Mouse (Mus musculus): ENCODE data around the gene Zranb3. TPM values are rescaled to one million over a fixed set of nuclear protein-coding genes. Genes with fewer than 3 reads are reported as not detected.

Gene Zranb3
- polyA plus RNA-seq, 1 experiment, result 11.4 TPM

DNA sequence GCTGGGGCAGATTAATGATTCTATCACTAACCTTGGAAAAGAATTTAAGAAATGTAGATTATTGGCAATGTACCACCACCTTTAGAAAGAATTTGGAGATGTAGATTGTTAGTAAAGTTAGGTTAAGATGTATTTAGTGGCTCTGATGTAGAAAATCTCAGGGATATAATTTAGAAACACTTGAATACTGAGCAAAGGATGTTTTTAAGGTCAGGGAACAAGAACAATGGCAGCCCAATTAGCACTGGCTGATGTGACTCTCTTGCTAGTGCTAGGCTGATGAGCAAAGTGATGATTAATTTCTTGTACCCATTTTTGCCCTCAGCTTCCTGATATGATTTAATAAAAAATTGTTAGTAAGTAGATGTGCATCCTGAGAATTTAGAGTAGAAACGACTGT, 41.4 kb downstream of the Zranb3 start:
- no peak overlapping the region for H3K4me3 ChIP-seq (ENCODE audit: insufficient read depth, low read length)
- no peak overlapping the region for H3K27ac ChIP-seq (ENCODE audit: insufficient read depth, low read depth, low read length)
- H3K4me1 ChIP-seq (ENCODE audit: control insufficient read depth, insufficient read depth, low read length), result no peaks in the 10 kb centered on the region
- no peak for TF ChIP-seq CTCF (IDR thresholded peaks at IDR 0.05; ENCODE audit: low read depth, low read length)
- TF ChIP-seq POLR2A (IDR thresholded peaks at IDR 0.05; ENCODE audit: borderline replicate concordance, low read depth, low read length), result no peak

GRCm38 (mm10) chr1:128060655-128061344, 42.0 kb downstream of the Zranb3 start:
- Histone ChIP-seq H3K4me1 (ENCODE audit: control insufficient read depth, insufficient read depth, low read length) (no peaks in the 10 kb centered on the region), H3K27ac (ENCODE audit: insufficient read depth, low read depth, low read length) (no peak overlapping the region), H3K4me3 (ENCODE audit: insufficient read depth, low read length) (no peak overlapping the region)
- no peak for TF ChIP-seq POLR2A (IDR thresholded peaks at IDR 0.05; ENCODE audit: borderline replicate concordance, low read depth, low read length)
- no peak for TF ChIP-seq CTCF (IDR thresholded peaks at IDR 0.05; ENCODE audit: low read depth, low read length)

DNA sequence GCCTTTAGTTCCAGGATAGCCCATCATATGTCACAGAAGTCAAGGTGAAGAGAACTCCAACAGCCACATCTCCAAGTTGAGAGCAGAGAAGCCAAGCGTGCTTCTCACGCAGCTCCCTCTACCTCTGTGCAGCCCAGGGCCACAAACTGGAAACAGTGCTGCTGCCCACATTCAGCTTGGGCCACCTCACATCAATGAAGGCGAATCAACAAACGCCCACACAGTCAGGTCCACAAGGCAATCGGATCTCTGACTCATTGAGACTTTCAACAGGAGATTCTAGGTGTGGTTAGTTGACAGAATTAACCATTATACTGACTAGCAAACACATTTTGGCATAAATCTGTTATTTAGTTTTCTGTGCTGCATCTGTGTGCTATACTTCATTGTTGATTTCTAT, 44.2 kb downstream of the Zranb3 start:
- TF ChIP-seq POLR2A (IDR thresholded peaks at IDR 0.05; ENCODE audit: borderline replicate concordance, low read depth, low read length), result no peak
- Histone ChIP-seq H3K4me3 (ENCODE audit: insufficient read depth, low read length) (no peak overlapping the region), H3K27ac (ENCODE audit: insufficient read depth, low read depth, low read length) (no peak overlapping the region), H3K4me1 (ENCODE audit: control insufficient read depth, insufficient read depth, low read length) (no peaks in the 10 kb centered on the region)

- no peak overlapping the region for H3K4me3 ChIP-seq (ENCODE audit: insufficient read depth, low read length)
- TF ChIP-seq CTCF (IDR thresholded peaks at IDR 0.05; ENCODE audit: low read depth, low read length) (no peak), POLR2A (IDR thresholded peaks at IDR 0.05; ENCODE audit: borderline replicate concordance, low read depth, low read length) (no peak)
- no peak overlapping the region for H3K27ac ChIP-seq (ENCODE audit: insufficient read depth, low read depth, low read length)
- H3K4me1 ChIP-seq (ENCODE audit: control insufficient read depth, insufficient read depth, low read length), result no peaks in the 10 kb centered on the region
These were observed 45.6 kb downstream of the Zranb3 start for GRCm38 (mm10) chr1:128057269-128057668.

DNA sequence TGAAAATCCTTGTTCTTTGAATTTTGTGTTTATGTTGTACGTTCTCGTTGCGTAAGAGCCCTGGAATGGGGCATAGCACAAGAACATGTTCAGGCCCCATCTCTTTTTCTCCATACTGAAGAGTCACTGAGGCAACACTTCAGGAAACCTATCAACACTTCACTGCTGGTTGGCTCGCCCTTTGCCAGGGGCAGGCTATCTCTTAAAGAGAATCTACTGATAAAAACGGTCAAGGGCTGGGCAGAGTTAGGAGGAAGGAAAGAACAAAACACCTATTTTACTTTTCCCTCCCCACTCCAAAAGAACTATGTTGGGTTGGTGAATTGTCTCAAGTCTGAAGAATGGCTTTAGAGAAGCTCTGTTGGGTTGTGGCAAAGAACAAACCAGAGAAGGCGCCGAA, 55.9 kb downstream of the Zranb3 start:
- Histone ChIP-seq H3K4me3 (ENCODE audit: insufficient read depth, low read length) (no peak overlapping the region), H3K4me1 (ENCODE audit: control insufficient read depth, insufficient read depth, low read length) (peaks cover 5% of the 10 kb centered on the region; the same call in 1 of the 2 replicates), H3K27ac (ENCODE audit: insufficient read depth, low read depth, low read length) (no peak overlapping the region)
- TF ChIP-seq POLR2A (IDR thresholded peaks at IDR 0.05; ENCODE audit: borderline replicate concordance, low read depth, low read length) (no peak), CTCF (IDR thresholded peaks at IDR 0.05; ENCODE audit: low read depth, low read length) (no peak)

GRCm38 (mm10) chr1:128046455-128046854, 56.4 kb downstream of the Zranb3 start:
- TF ChIP-seq CTCF (IDR thresholded peaks at IDR 0.05; ENCODE audit: low read depth, low read length), result no peak
- no peak for TF ChIP-seq POLR2A (IDR thresholded peaks at IDR 0.05; ENCODE audit: borderline replicate concordance, low read depth, low read length)
- no peak overlapping the region for H3K4me3 ChIP-seq (ENCODE audit: insufficient read depth, low read length)
- H3K4me1 ChIP-seq (ENCODE audit: control insufficient read depth, insufficient read depth, low read length), result peaks cover 5% of the 10 kb centered on the region; the same call in 1 of the 2 replicates
- no peak overlapping the region for H3K27ac ChIP-seq (ENCODE audit: insufficient read depth, low read depth, low read length)

- Histone ChIP-seq H3K27ac (ENCODE audit: insufficient read depth, low read depth, low read length) (no peak overlapping the region), H3K4me3 (ENCODE audit: insufficient read depth, low read length) (no peak overlapping the region), H3K4me1 (ENCODE audit: control insufficient read depth, insufficient read depth, low read length) (peaks cover 5% of the 10 kb centered on the region; the same call in 1 of the 2 replicates)
- TF ChIP-seq CTCF (IDR thresholded peaks at IDR 0.05; ENCODE audit: low read depth, low read length) (no peak), POLR2A (IDR thresholded peaks at IDR 0.05; ENCODE audit: borderline replicate concordance, low read depth, low read length) (no peak)
These were observed 58.7 kb downstream of the Zranb3 start for GRCm38 (mm10) chr1:128044181-128044580.

DNA sequence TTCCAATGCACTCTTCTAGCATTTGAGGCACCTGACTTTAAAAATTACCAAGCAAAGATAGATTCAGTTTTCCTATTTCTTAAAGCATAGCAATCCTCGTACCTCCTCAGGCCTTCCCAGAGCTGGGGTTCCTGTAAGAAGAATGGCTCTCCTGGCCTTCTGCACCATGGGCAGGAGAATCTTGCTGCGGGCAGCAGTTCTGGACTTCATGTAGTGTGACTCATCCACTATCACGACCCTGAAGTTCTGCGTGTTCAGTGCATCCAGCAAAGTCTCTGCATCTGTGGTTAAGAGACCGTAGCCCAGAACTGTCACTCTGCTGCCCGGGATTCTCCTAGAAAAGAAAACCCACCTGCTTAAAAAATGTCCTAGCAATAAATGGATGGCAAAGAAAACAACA, 66.6 kb downstream of the Zranb3 start:
- no peak overlapping the region for H3K4me3 ChIP-seq (ENCODE audit: insufficient read depth, low read length)
- TF ChIP-seq CTCF (IDR thresholded peaks at IDR 0.05; ENCODE audit: low read depth, low read length) (no peak), POLR2A (IDR thresholded peaks at IDR 0.05; ENCODE audit: borderline replicate concordance, low read depth, low read length) (no peak)
- H3K27ac ChIP-seq (ENCODE audit: insufficient read depth, low read depth, low read length), result no peak overlapping the region
- peaks cover 4% of the 10 kb centered on the region; the same call in 1 of the 2 replicates for H3K4me1 ChIP-seq (ENCODE audit: control insufficient read depth, insufficient read depth, low read length)

DNA sequence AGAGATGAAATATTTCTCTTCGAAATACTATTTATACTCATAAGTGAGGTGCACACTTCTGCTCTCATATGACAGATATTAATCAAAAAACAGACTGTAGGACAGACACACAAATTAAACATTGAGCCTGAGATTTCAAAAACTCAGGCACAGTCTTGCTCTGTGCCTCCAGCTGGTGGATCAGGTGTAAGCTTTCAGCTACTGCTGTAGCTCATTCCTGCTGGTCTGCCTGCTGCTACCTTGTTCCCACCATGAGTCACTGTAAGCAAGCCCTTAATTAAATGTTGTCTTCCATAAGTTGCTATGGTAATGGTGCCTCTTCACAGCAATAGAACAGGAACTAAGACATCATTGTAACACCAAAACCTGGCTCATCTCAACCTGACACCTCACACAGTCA, 70.7 kb downstream of the Zranb3 start:
- peaks cover 4% of the 10 kb centered on the region; the same call in 1 of the 2 replicates for H3K4me1 ChIP-seq (ENCODE audit: control insufficient read depth, insufficient read depth, low read length)
- H3K27ac ChIP-seq (ENCODE audit: insufficient read depth, low read depth, low read length), result no peak overlapping the region
- H3K4me3 ChIP-seq (ENCODE audit: insufficient read depth, low read length), result no peak overlapping the region
- TF ChIP-seq CTCF (IDR thresholded peaks at IDR 0.05; ENCODE audit: low read depth, low read length) (no peak), POLR2A (IDR thresholded peaks at IDR 0.05; ENCODE audit: borderline replicate concordance, low read depth, low read length) (no peak)

DNA sequence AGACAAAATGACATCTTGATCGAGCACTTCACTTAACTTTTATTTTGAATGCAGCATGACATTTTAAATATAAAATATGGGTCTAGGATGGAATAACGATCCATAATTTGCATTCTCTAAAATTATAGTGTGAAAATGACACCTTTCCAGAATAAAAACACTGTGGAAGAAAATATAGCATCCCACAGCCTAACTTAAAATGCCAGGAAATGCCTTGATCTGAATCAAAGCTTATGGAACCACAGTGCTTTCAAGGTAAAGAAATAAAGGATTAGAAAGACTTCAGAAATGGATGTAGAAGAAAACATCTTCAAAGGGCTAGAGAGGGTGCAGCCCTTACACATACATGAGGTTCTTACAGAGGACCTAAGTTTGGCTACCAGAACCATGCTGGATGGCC, 71.3 kb downstream of the Zranb3 start:
- no peak overlapping the region for H3K4me3 ChIP-seq (ENCODE audit: insufficient read depth, low read length)
- peaks cover 4% of the 10 kb centered on the region; the same call in 1 of the 2 replicates for H3K4me1 ChIP-seq (ENCODE audit: control insufficient read depth, insufficient read depth, low read length)
- TF ChIP-seq POLR2A (IDR thresholded peaks at IDR 0.05; ENCODE audit: borderline replicate concordance, low read depth, low read length), result no peak
- no peak for TF ChIP-seq CTCF (IDR thresholded peaks at IDR 0.05; ENCODE audit: low read depth, low read length)
- no peak overlapping the region for H3K27ac ChIP-seq (ENCODE audit: insufficient read depth, low read depth, low read length)
